Mouse (Mus musculus): ENCODE data around the gene Unc119. TPM values are rescaled to one million over a fixed set of nuclear protein-coding genes. Genes with fewer than 3 reads are reported as not detected.

Gene Unc119
- polyA plus RNA-seq, 1 experiment from 2014 or later = 93.2 TPM

Other genes starting within 250 kb of the Unc119 start
- 15.1 and 15.7 TPM in 2 replicates for gene Fam222b, start 248.8 kb upstream of the Unc119 start, polyA plus RNA-seq (2016; fragmentation: Nextera tagmentation; extraction: Ambion mirVana)
- 119 and 122 TPM in 2 replicates for gene Traf4, start 177.9 kb upstream of the Unc119 start, polyA plus RNA-seq (2016; fragmentation: Nextera tagmentation; extraction: Ambion mirVana)
- gene Nek8, start 166.8 kb upstream of the Unc119 start, polyA plus RNA-seq (2016; fragmentation: Nextera tagmentation; extraction: Ambion mirVana) = 17.5 and 18.9 TPM in 2 replicates
- gene Tlcd1, start 166.8 kb upstream of the Unc119 start, polyA plus RNA-seq (2016; fragmentation: Nextera tagmentation; extraction: Ambion mirVana) = 13.5 and 14.2 TPM in 2 replicates
- gene Rpl23a, start 159.9 kb upstream of the Unc119 start, polyA plus RNA-seq (2016; fragmentation: Nextera tagmentation; extraction: Ambion mirVana) = 1,221 and 1,230 TPM in 2 replicates
- 164 and 181 TPM in 2 replicates for gene Rab34, start 155.1 kb upstream of the Unc119 start, polyA plus RNA-seq (2016; fragmentation: Nextera tagmentation; extraction: Ambion mirVana)
- 2.9 TPM in 2 replicates for gene Proca1, start 150.1 kb upstream of the Unc119 start, polyA plus RNA-seq (2016; fragmentation: Nextera tagmentation; extraction: Ambion mirVana)
- gene Sdf2, start 97.7 kb upstream of the Unc119 start, polyA plus RNA-seq (2016; fragmentation: Nextera tagmentation; extraction: Ambion mirVana) = 56.2 and 61.1 TPM in 2 replicates
- gene Supt6, start 97.5 kb upstream of the Unc119 start, polyA plus RNA-seq (2016; fragmentation: Nextera tagmentation; extraction: Ambion mirVana) = 36.1 and 37.8 TPM in 2 replicates
- gene 2610507B11Rik, start 81.7 kb upstream of the Unc119 start, polyA plus RNA-seq (2016; fragmentation: Nextera tagmentation; extraction: Ambion mirVana) = 72.1 and 79.5 TPM in 2 replicates
- 0.32 and 0.52 TPM in 2 replicates for gene BC030499, start 52.6 kb upstream of the Unc119 start, polyA plus RNA-seq (2016; fragmentation: Nextera tagmentation; extraction: Ambion mirVana)
- 49.2 and 50.8 TPM in 2 replicates for gene Spag5, start 42.0 kb upstream of the Unc119 start, polyA plus RNA-seq (2016; fragmentation: Nextera tagmentation; extraction: Ambion mirVana)
- gene Aldoc, start 20.5 kb upstream of the Unc119 start, polyA plus RNA-seq (2016; fragmentation: Nextera tagmentation; extraction: Ambion mirVana) = 4.6 and 5.3 TPM in 2 replicates
- gene Pigs, start 15.1 kb upstream of the Unc119 start, polyA plus RNA-seq (2016; fragmentation: Nextera tagmentation; extraction: Ambion mirVana) = 71.1 and 74.3 TPM in 2 replicates
- gene Foxn1, start 43.1 kb downstream of the Unc119 start, polyA plus RNA-seq (2016; fragmentation: Nextera tagmentation; extraction: Ambion mirVana) = 0.09 and 0.18 TPM in 2 replicates
- not detected in 2 replicates for gene Slc13a2, start 78.7 kb downstream of the Unc119 start, polyA plus RNA-seq (2016; fragmentation: Nextera tagmentation; extraction: Ambion mirVana)
- 15.4 and 15.5 TPM in 2 replicates for gene Slc46a1, start 122.2 kb downstream of the Unc119 start, polyA plus RNA-seq (2016; fragmentation: Nextera tagmentation; extraction: Ambion mirVana)
- 5.2 and 7.3 TPM in 2 replicates for gene Sarm1, start 154.3 kb downstream of the Unc119 start, polyA plus RNA-seq (2016; fragmentation: Nextera tagmentation; extraction: Ambion mirVana)
- gene Vtn, start 155.6 kb downstream of the Unc119 start, polyA plus RNA-seq (2016; fragmentation: Nextera tagmentation; extraction: Ambion mirVana) = 11.8 and 13.2 TPM in 2 replicates
- gene Sebox, start 160.0 kb downstream of the Unc119 start, polyA plus RNA-seq (2016; fragmentation: Nextera tagmentation; extraction: Ambion mirVana) = not detected in 2 replicates
- 53.4 and 60.7 TPM in 2 replicates for gene Tmem199, start 168.7 kb downstream of the Unc119 start, polyA plus RNA-seq (2016; fragmentation: Nextera tagmentation; extraction: Ambion mirVana)
- 180 and 183 TPM in 2 replicates for gene Poldip2, start 168.7 kb downstream of the Unc119 start, polyA plus RNA-seq (2016; fragmentation: Nextera tagmentation; extraction: Ambion mirVana)
- gene Tnfaip1, start 192.8 kb downstream of the Unc119 start, polyA plus RNA-seq (2016; fragmentation: Nextera tagmentation; extraction: Ambion mirVana) = 78.2 and 82.2 TPM in 2 replicates
- 136 and 139 TPM in 2 replicates for gene Ift20, start 192.9 kb downstream of the Unc119 start, polyA plus RNA-seq (2016; fragmentation: Nextera tagmentation; extraction: Ambion mirVana)
- gene Tmem97, start 207.3 kb downstream of the Unc119 start, polyA plus RNA-seq (2016; fragmentation: Nextera tagmentation; extraction: Ambion mirVana) = 55.9 and 56.0 TPM in 2 replicates